Mouse (Mus musculus) heart, postnatal 0 days (tissue): ENCODE results near the gene Coro1c. TPM values are rescaled to one million over a fixed set of nuclear protein-coding genes. Genes with fewer than 3 reads are reported as not detected.
A peak's percentile ranks its signal among the peaks of the same experiment; 100 is the strongest.

Experiments
- ATAC-seq: fragments of 200-750 bp; cut with Nextera tagmentation; 2 replicates; pipeline ENCODE4 v1.8.0; 2017; ENCODE audit warnings: low read depth, moderate number of reproducible peaks, moderate library complexity; ENCODE audit not compliant: insufficient read depth
- DNase-seq: peaks from one replicate; pipeline ENCODE4 v3.0.0-alpha.2; 2016; ENCODE audit warnings: low spot score
- H3K27ac ChIP-seq: fragments of 300-500 bp; sonication (generic); 2 replicates; pipeline ENCODE4 v1.5.1; 2014; ENCODE audit warnings: low read depth, mild to moderate bottlenecking
- H3K27me3 ChIP-seq: fragments of 300-500 bp; sonication (generic); 2 replicates; pipeline ENCODE4 v1.6.1; 2014; ENCODE audit warnings: low read length, mixed read lengths; ENCODE audit not compliant: control insufficient read depth, insufficient read depth
- H3K36me3 ChIP-seq: fragments of 300-500 bp; sonication (generic); replicated peaks from 2 replicates; pipeline ENCODE4 v1.6.1; 2014; ENCODE audit warnings: low read length, mixed read lengths; ENCODE audit not compliant: control insufficient read depth, insufficient read depth
- H3K4me1 ChIP-seq: fragments of 300-500 bp; sonication (generic); 2 replicates; pipeline ENCODE4 v1.6.1; 2014; ENCODE audit warnings: antibody characterized with exemption; ENCODE audit not compliant: control insufficient read depth, insufficient read depth
- H3K4me2 ChIP-seq: fragments of 300-500 bp; sonication (generic); 2 replicates; pipeline ENCODE4 v1.6.1; 2014; ENCODE audit warnings: low read depth, mild to moderate bottlenecking, low read length, moderate library complexity
- H3K4me3 ChIP-seq: fragments of 300-500 bp; sonication (generic); 2 replicates; pipeline ENCODE4 v1.5.1; 2014; ENCODE audit warnings: low read depth, low read length
- H3K9ac ChIP-seq: fragments of 300-500 bp; sonication (generic); replicated peaks from 2 replicates; pipeline ENCODE4 v1.6.1; 2014; ENCODE audit warnings: low read depth, low read length, mixed read lengths
- H3K9me3 ChIP-seq: fragments of 300-500 bp; sonication (generic); replicated peaks from 2 replicates; pipeline ENCODE4 v1.6.1; 2016; ENCODE audit warnings: low read length; ENCODE audit not compliant: control insufficient read depth
- CTCF ChIP-seq: IDR thresholded peaks from 2 replicates; pipeline ENCODE4 v1.5.1; 2016; ENCODE audit warnings: antibody characterized with exemption, control low read depth, low read depth
- EP300 ChIP-seq: IDR thresholded peaks from 2 replicates; pipeline ENCODE4 v1.6.1; 2016; ENCODE audit warnings: antibody characterized with exemption, low read depth
- WGBS: fragments of 180-500 bp; shearing (Covaris S2); extraction: QIAGEN DNeasy Blood & Tissue Kit; methylation state at CpG from one replicate; pipeline ENCODE4 v1.1.7; 2014; 5-methylcytosine and 5-hydroxymethylcytosine counted together
- polyA plus RNA-seq: library from polyadenylated mRNA; unstranded; fragments of >200 nt; fragmentation: Nextera tagmentation; extraction: Ambion mirVana; gene quantifications from 2 replicates; pipeline ENCODE4 v1.2.1, GENCODE M21; 2015
- total RNA-seq: library from RNA; depleted of rRNA; stranded (reverse); fragments of >200 nt; gene quantifications from 2 replicates; pipeline ENCODE4 v1.2.3, GENCODE M21; 2014; ENCODE audit warnings: low replicate concordance

Coro1c gene
- total and polyA plus RNA-seq, 2 experiments from 2014 or later = 46.6 to 78.2 TPM

DNA sequence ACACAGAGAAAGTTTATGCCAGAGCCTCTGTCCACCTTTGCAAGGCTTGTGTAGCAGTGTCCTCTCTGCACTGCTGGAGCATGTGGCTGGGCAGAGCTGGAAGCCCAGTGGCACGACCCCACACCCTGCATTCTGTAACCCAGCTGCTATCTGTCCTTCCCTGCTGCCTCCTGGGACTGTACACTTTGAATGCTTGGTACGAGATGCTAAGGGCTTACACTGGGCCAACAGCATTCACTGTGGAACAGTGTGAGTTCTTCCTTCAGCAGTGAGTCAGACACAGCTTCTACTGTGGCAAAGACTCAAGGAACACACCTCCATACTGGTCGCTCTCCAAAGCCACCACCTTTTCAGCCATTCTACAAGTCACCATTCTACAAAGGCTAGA lies 25.2 kb downstream of the Coro1c start:
- ATAC-seq (peak; percentile 44), DNase-seq (no peak)
- Histone ChIP-seq H3K27me3 (no peaks in the 10 kb centered on the region), H3K4me2 (no peak overlapping the region), H3K27ac (peak overlapping the region; percentile 63), H3K36me3 (peaks cover 26% of the 10 kb centered on the region), H3K4me1 (peaks cover 24% of the 10 kb centered on the region), H3K9me3 (no peaks in the 10 kb centered on the region), H3K4me3 (no peak overlapping the region), H3K9ac (no peak overlapping the region)
- WGBS = 19% methylated on average over 3 of the region's 3 CpGs
- TF ChIP-seq CTCF = no peak
- no peak for TF ChIP-seq EP300

DNA sequence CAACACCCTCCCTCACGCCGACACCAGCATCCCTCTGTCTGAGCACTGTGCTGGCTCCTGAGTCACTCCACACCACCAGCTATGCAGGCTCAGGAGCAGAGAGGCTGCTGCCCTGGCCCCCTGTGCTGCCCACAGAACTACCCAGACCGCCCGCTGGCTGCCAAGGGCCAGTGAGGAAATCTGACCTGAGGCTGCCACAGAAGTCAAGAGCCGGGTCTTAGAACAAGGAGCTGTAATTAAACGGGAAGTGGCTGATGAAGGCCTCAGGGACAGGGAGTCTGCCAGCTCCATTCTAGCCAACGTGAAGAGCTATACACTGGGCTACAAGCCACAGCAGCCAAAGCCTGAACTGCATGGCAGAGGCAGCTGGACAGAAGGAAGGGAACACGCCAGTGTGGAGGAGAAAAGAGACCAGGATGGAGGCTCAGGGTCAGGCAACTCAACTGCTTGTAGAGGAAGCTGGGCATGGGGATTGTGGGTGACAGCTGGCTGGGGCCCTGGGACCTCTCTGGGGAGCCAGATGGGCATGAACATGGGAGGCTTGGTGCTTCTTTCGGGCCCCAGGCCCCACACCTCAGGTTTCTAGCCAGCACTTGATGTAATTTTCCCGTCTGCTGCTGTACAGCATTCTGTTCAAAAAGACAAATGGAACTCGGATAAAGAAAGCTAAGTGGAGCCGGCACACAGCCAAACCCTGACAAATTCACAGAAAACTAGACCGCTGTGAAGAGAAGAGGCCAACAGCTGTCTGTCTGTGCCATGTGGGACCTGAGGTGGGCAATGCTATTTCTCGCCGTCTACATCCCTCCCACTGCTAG lies 25.8 kb downstream of the Coro1c start:
- 41% methylated on average over 15 of the region's 15 CpGs for WGBS
- H3K4me3 ChIP-seq = no peak overlapping the region
- peak overlapping the region; percentile 63 for H3K27ac ChIP-seq
- H3K4me1 ChIP-seq = peaks cover 24% of the 10 kb centered on the region
- H3K4me2 ChIP-seq = no peak overlapping the region
- ATAC-seq (no peak), DNase-seq (no peak)
- H3K9me3 ChIP-seq = no peaks in the 10 kb centered on the region
- 0 out of 2 replicates have a peak overlapping the region, but pooled peaks have one; percentile 18 for H3K9ac ChIP-seq
- peaks cover 26% of the 10 kb centered on the region for H3K36me3 ChIP-seq
- TF ChIP-seq CTCF (no peak), EP300 (no peak)
- no peaks in the 10 kb centered on the region for H3K27me3 ChIP-seq

DNA sequence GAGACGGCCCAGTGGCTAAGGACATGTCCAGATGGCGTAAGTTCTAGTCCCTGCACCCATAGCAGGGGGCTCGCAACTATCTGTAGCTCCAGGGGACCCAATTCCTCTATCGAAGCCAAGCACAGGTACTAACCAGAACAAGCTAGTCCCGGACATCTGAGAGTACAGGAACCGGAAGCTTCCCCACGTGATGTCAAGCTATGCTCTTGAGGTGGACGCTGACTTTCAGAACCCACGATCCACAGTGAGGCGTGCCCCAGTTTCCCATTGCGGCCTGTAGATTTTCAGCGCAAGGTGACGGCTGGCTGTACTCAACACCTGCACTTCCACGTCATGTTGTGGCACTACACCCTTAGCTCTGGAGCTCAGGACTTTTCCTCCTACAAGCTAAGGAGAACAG lies 27.4 kb downstream of the Coro1c start:
- H3K27me3 ChIP-seq = no peaks in the 10 kb centered on the region
- H3K27ac ChIP-seq = no peak overlapping the region
- WGBS = 90% methylated on average over 14 of the region's 14 CpGs
- H3K36me3 ChIP-seq = peaks cover 42% of the 10 kb centered on the region
- no peak overlapping the region for H3K9ac ChIP-seq
- TF ChIP-seq EP300 = no peak
- TF ChIP-seq CTCF = no peak
- DNase-seq (no peak), ATAC-seq (no peak)
- no peak overlapping the region for H3K4me2 ChIP-seq
- H3K9me3 ChIP-seq = no peaks in the 10 kb centered on the region
- no peak overlapping the region for H3K4me3 ChIP-seq
- peaks cover 23% of the 10 kb centered on the region for H3K4me1 ChIP-seq

DNA sequence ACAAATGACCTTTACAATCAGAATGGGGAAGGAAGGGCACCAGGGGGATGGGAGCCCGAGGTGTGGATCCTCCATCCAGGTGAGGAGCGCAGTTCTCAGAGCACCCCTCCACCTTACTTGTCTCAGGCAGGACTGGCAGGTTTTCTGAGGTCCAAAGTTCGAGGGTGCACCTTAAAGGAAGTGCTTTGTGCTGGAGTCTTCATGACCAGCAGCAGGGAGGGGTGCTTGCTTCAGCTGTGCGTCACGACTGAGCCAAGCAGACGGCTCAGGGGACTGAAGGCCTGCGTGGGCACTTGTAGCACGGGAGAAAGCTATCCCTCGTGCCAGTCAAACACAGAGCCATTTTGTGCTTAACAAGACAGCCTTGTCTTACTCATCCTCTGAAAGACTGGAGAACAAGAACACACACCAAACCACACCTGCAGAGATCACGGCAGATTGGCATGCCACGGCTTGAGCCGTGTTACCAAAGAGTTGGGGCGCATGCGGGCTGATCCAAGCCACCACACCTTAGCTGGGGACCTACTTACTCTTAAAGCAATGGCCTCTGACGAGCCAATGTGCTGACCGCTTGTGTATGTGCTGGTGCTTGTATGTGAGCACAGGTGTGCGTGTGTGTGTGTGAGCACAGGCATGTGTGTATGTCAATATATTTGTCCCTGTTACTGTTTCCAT lies 29.5 kb downstream of the Coro1c start:
- Histone ChIP-seq H3K4me3 (no peak overlapping the region), H3K36me3 (peaks cover 51% of the 10 kb centered on the region), H3K9ac (no peak overlapping the region), H3K4me2 (no peak overlapping the region), H3K4me1 (peaks cover 23% of the 10 kb centered on the region), H3K27me3 (no peaks in the 10 kb centered on the region), H3K27ac (no peak overlapping the region), H3K9me3 (0 out of 2 replicates have a peak, but pooled peaks cover 3% of the 10 kb centered on the region)
- 85% methylated on average over 17 of the region's 17 CpGs for WGBS
- no peak for DNase-seq
- no peak for TF ChIP-seq CTCF
- no peak for ATAC-seq

DNA sequence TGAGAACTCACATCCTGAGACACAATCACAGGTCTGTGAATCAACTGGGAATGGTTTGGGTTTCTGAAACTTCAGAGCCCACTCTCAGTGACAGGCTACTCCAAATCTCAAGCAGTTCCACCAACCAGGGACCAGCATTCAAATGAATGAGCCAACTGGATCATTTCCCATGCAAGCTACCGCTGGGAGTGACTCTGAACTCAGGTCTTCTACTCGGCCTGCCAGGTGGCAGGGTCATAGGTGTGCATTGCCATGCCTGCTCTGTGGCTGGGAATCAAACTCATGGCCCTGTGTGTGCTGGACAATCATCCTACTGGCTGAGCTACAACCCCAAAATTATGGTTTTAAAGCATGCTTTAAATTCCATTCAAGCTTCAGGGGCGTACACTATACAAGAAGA lies 31.0 kb downstream of the Coro1c start:
- TF ChIP-seq CTCF (no peak), EP300 (no peak)
- Histone ChIP-seq H3K9ac (no peak overlapping the region), H3K36me3 (peaks cover 51% of the 10 kb centered on the region), H3K4me3 (no peak overlapping the region), H3K27ac (no peak overlapping the region), H3K4me2 (no peak overlapping the region), H3K9me3 (0 out of 2 replicates have a peak, but pooled peaks cover 3% of the 10 kb centered on the region), H3K4me1 (peaks cover 21% of the 10 kb centered on the region), H3K27me3 (no peaks in the 10 kb centered on the region)
- 71% methylated on average over 3 of the region's 3 CpGs for WGBS
- no peak for ATAC-seq
- no peak for DNase-seq
